Mouse (Mus musculus): Measurements from ENCODE around the gene Igdcc3. TPM values are rescaled to one million over a fixed set of nuclear protein-coding genes. Genes with fewer than 3 reads are reported as not detected.

Igdcc3 gene
- polyA plus RNA-seq, 1 experiment from 2014 or later: 17.0 TPM

- 93% methylated on average over 1 of the region's 1 CpGs for WGBS
- Histone ChIP-seq H3K36me3 (replicated peaks; ENCODE audit: control insufficient read depth, insufficient read depth, low read depth, low read length) (no peaks in the 10 kb centered on the region), H3K27ac (replicated peaks; ENCODE audit: low read depth, low read length) (no peak overlapping the region), H3K4me2 (ENCODE audit: low read depth, low read length) (no peak overlapping the region), H3K9me3 (replicated peaks; ENCODE audit: control insufficient read depth, low read length) (no peaks in the 10 kb centered on the region), H3K9ac (replicated peaks; ENCODE audit: low read length) (no peak overlapping the region), H3K27me3 (ENCODE audit: control insufficient read depth, insufficient read depth, low read length) (no peaks in the 10 kb centered on the region), H3K4me1 (ENCODE audit: control insufficient read depth, insufficient read depth, low read length) (peaks cover 5% of the 10 kb centered on the region), H3K4me3 (ENCODE audit: low read depth, low read length) (no peak overlapping the region)
- ATAC-seq (replicated peaks; ENCODE audit: insufficient number of reproducible peaks, low FRiP score, low TSS enrichment, low read depth) (no peak), DNase-seq (ENCODE audit: low spot score) (no peak)
Observed at GRCm38 (mm10) chr9:65107893-65108292, 33.1 kb upstream of the Igdcc3 start.

- Histone ChIP-seq H3K4me3 (ENCODE audit: low read depth, low read length) (no peak overlapping the region; the same call in 1 of the 2 replicates), H3K9me3 (replicated peaks; ENCODE audit: control insufficient read depth, low read length) (no peaks in the 10 kb centered on the region), H3K4me2 (ENCODE audit: low read depth, low read length) (peak overlapping the region; percentile 37), H3K27me3 (ENCODE audit: control insufficient read depth, insufficient read depth, low read length) (no peaks in the 10 kb centered on the region), H3K36me3 (replicated peaks; ENCODE audit: control insufficient read depth, insufficient read depth, low read depth, low read length) (no peaks in the 10 kb centered on the region), H3K9ac (replicated peaks; ENCODE audit: low read length) (peak overlapping the region; percentile 60), H3K27ac (replicated peaks; ENCODE audit: low read depth, low read length) (peak overlapping the region; percentile 67), H3K4me1 (ENCODE audit: control insufficient read depth, insufficient read depth, low read length) (peaks cover 5% of the 10 kb centered on the region)
- ATAC-seq (replicated peaks; ENCODE audit: insufficient number of reproducible peaks, low FRiP score, low TSS enrichment, low read depth) (peak; percentile 74; the same call in 1 of the 2 replicates), DNase-seq (ENCODE audit: low spot score) (peak; percentile 54)
- 10% methylated on average over 24 of the region's 24 CpGs for WGBS
Observed at GRCm38 (mm10) chr9:65109132-65110072, 31.6 kb upstream of the Igdcc3 start.

GRCm38 (mm10) chr9:65111698-65112097 is 29.3 kb upstream of the Igdcc3 start:
- Histone ChIP-seq H3K4me1 (ENCODE audit: control insufficient read depth, insufficient read depth, low read length) (peaks cover 5% of the 10 kb centered on the region), H3K4me3 (ENCODE audit: low read depth, low read length) (no peak overlapping the region), H3K36me3 (replicated peaks; ENCODE audit: control insufficient read depth, insufficient read depth, low read depth, low read length) (no peaks in the 10 kb centered on the region), H3K27me3 (ENCODE audit: control insufficient read depth, insufficient read depth, low read length) (no peaks in the 10 kb centered on the region), H3K4me2 (ENCODE audit: low read depth, low read length) (no peak overlapping the region), H3K9ac (replicated peaks; ENCODE audit: low read length) (no peak overlapping the region), H3K9me3 (replicated peaks; ENCODE audit: control insufficient read depth, low read length) (no peaks in the 10 kb centered on the region), H3K27ac (replicated peaks; ENCODE audit: low read depth, low read length) (no peak overlapping the region)
- DNase-seq (ENCODE audit: low spot score): no peak
- ATAC-seq (replicated peaks; ENCODE audit: insufficient number of reproducible peaks, low FRiP score, low TSS enrichment, low read depth): no peak
- 87% methylated on average over 5 of the region's 5 CpGs for WGBS

GRCm38 (mm10) chr9:65113694-65114093 is 27.3 kb upstream of the Igdcc3 start:
- WGBS: 79% methylated on average over 2 of the region's 2 CpGs
- Histone ChIP-seq H3K9ac (replicated peaks; ENCODE audit: low read length) (no peak overlapping the region), H3K27me3 (ENCODE audit: control insufficient read depth, insufficient read depth, low read length) (no peaks in the 10 kb centered on the region), H3K36me3 (replicated peaks; ENCODE audit: control insufficient read depth, insufficient read depth, low read depth, low read length) (no peaks in the 10 kb centered on the region), H3K4me3 (ENCODE audit: low read depth, low read length) (no peak overlapping the region), H3K9me3 (replicated peaks; ENCODE audit: control insufficient read depth, low read length) (no peaks in the 10 kb centered on the region), H3K27ac (replicated peaks; ENCODE audit: low read depth, low read length) (no peak overlapping the region), H3K4me1 (ENCODE audit: control insufficient read depth, insufficient read depth, low read length) (peaks cover 5% of the 10 kb centered on the region), H3K4me2 (ENCODE audit: low read depth, low read length) (no peak overlapping the region)
- ATAC-seq (replicated peaks; ENCODE audit: insufficient number of reproducible peaks, low FRiP score, low TSS enrichment, low read depth): no peak
- DNase-seq (ENCODE audit: low spot score): no peak

- Histone ChIP-seq H3K4me2 (ENCODE audit: low read depth, low read length) (no peak overlapping the region), H3K27me3 (ENCODE audit: control insufficient read depth, insufficient read depth, low read length) (no peaks in the 10 kb centered on the region), H3K9me3 (replicated peaks; ENCODE audit: control insufficient read depth, low read length) (no peaks in the 10 kb centered on the region), H3K36me3 (replicated peaks; ENCODE audit: control insufficient read depth, insufficient read depth, low read depth, low read length) (no peaks in the 10 kb centered on the region), H3K4me1 (ENCODE audit: control insufficient read depth, insufficient read depth, low read length) (no peaks in the 10 kb centered on the region), H3K27ac (replicated peaks; ENCODE audit: low read depth, low read length) (no peak overlapping the region), H3K9ac (replicated peaks; ENCODE audit: low read length) (no peak overlapping the region), H3K4me3 (ENCODE audit: low read depth, low read length) (no peak overlapping the region)
- DNase-seq (ENCODE audit: low spot score) (no peak), ATAC-seq (replicated peaks; ENCODE audit: insufficient number of reproducible peaks, low FRiP score, low TSS enrichment, low read depth) (no peak)
- 72% methylated on average over 2 of the region's 2 CpGs for WGBS
Observed at GRCm38 (mm10) chr9:65115891-65116290, 25.1 kb upstream of the Igdcc3 start.

GRCm38 (mm10) chr9:65117516-65117915 is 23.5 kb upstream of the Igdcc3 start:
- Histone ChIP-seq H3K9ac (replicated peaks; ENCODE audit: low read length) (no peak overlapping the region), H3K27ac (replicated peaks; ENCODE audit: low read depth, low read length) (no peak overlapping the region), H3K4me2 (ENCODE audit: low read depth, low read length) (no peak overlapping the region), H3K27me3 (ENCODE audit: control insufficient read depth, insufficient read depth, low read length) (no peaks in the 10 kb centered on the region), H3K4me3 (ENCODE audit: low read depth, low read length) (no peak overlapping the region), H3K36me3 (replicated peaks; ENCODE audit: control insufficient read depth, insufficient read depth, low read depth, low read length) (no peaks in the 10 kb centered on the region), H3K4me1 (ENCODE audit: control insufficient read depth, insufficient read depth, low read length) (no peaks in the 10 kb centered on the region), H3K9me3 (replicated peaks; ENCODE audit: control insufficient read depth, low read length) (no peaks in the 10 kb centered on the region)
- 72% methylated on average over 2 of the region's 2 CpGs for WGBS
- no peak for DNase-seq (ENCODE audit: low spot score)
- ATAC-seq (replicated peaks; ENCODE audit: insufficient number of reproducible peaks, low FRiP score, low TSS enrichment, low read depth): no peak

- Histone ChIP-seq H3K27me3 (ENCODE audit: control insufficient read depth, insufficient read depth, low read length) (no peaks in the 10 kb centered on the region), H3K4me1 (ENCODE audit: control insufficient read depth, insufficient read depth, low read length) (no peaks in the 10 kb centered on the region), H3K4me3 (ENCODE audit: low read depth, low read length) (no peak overlapping the region), H3K4me2 (ENCODE audit: low read depth, low read length) (no peak overlapping the region), H3K9ac (replicated peaks; ENCODE audit: low read length) (no peak overlapping the region), H3K27ac (replicated peaks; ENCODE audit: low read depth, low read length) (no peak overlapping the region), H3K9me3 (replicated peaks; ENCODE audit: control insufficient read depth, low read length) (no peaks in the 10 kb centered on the region), H3K36me3 (replicated peaks; ENCODE audit: control insufficient read depth, insufficient read depth, low read depth, low read length) (no peaks in the 10 kb centered on the region)
- DNase-seq (ENCODE audit: low spot score): peak; percentile 88
- no peak for ATAC-seq (replicated peaks; ENCODE audit: insufficient number of reproducible peaks, low FRiP score, low TSS enrichment, low read depth)
- 4% methylated on average over 3 of the region's 3 CpGs for WGBS
Observed at GRCm38 (mm10) chr9:65120935-65121334, 20.1 kb upstream of the Igdcc3 start.

GRCm38 (mm10) chr9:65122545-65122944 is 18.4 kb upstream of the Igdcc3 start:
- peak overlapping the region; percentile 10 for H3K4me2 ChIP-seq (ENCODE audit: low read depth, low read length)
- H3K27me3 ChIP-seq (ENCODE audit: control insufficient read depth, insufficient read depth, low read length): no peaks in the 10 kb centered on the region
- WGBS: 14% methylated on average over 18 of the region's 18 CpGs
- no peak overlapping the region for H3K4me3 ChIP-seq (ENCODE audit: low read depth, low read length)
- DNase-seq (ENCODE audit: low spot score): no peak
- H3K9me3 ChIP-seq (replicated peaks; ENCODE audit: control insufficient read depth, low read length): no peaks in the 10 kb centered on the region
- H3K27ac ChIP-seq (replicated peaks; ENCODE audit: low read depth, low read length): no peak overlapping the region
- no peak for ATAC-seq (replicated peaks; ENCODE audit: insufficient number of reproducible peaks, low FRiP score, low TSS enrichment, low read depth)
- no peaks in the 10 kb centered on the region for H3K4me1 ChIP-seq (ENCODE audit: control insufficient read depth, insufficient read depth, low read length)
- no peak overlapping the region for H3K9ac ChIP-seq (replicated peaks; ENCODE audit: low read length)
- no peaks in the 10 kb centered on the region for H3K36me3 ChIP-seq (replicated peaks; ENCODE audit: control insufficient read depth, insufficient read depth, low read depth, low read length)

All from embryonic facial prominence, embryonic 11.5 days (tissue).